Mouse (Mus musculus) stomach, postnatal 0 days (tissue): ENCODE measurements at regions not wholly inside any gene's neighbourhood (a gene's known extent, or its start where the extent isn't known, plus 50 kb on each side); places are given as distances from the start of the nearest gene placed in this dataset.

ENCODE experiments used
- ATAC-seq: fragments of 200-750 bp; cut with Nextera tagmentation; 2 replicates; pipeline ENCODE4 v1.8.0; 2017; ENCODE audit not compliant: low FRiP score, low TSS enrichment
- DNase-seq: peaks from one replicate; pipeline ENCODE4 v3.0.0-alpha.2; 2016; ENCODE audit warnings: low spot score
- H3K27ac ChIP-seq: fragments of 300-500 bp; sonication (generic); replicated peaks from 2 replicates; pipeline ENCODE4 v1.5.1; 2014; ENCODE audit warnings: mild to moderate bottlenecking, control low read depth
- H3K27me3 ChIP-seq: fragments of 300-500 bp; sonication (generic); 2 replicates; pipeline ENCODE4 v1.6.1; 2014; ENCODE audit warnings: low read length; ENCODE audit not compliant: control insufficient read depth, insufficient read depth
- H3K36me3 ChIP-seq: fragments of 300-500 bp; sonication (generic); 2 replicates; pipeline ENCODE4 v1.6.1; 2014; ENCODE audit warnings: low read length, mixed read lengths; ENCODE audit not compliant: control insufficient read depth, insufficient read depth
- H3K4me1 ChIP-seq: fragments of 300-500 bp; sonication (generic); replicated peaks from 2 replicates; pipeline ENCODE4 v1.6.1; 2014; ENCODE audit warnings: antibody characterized with exemption; ENCODE audit not compliant: control insufficient read depth, insufficient read depth
- H3K4me2 ChIP-seq: fragments of 300-500 bp; sonication (generic); replicated peaks from 2 replicates; pipeline ENCODE4 v1.6.1; 2014; ENCODE audit warnings: low read depth, mild to moderate bottlenecking, control low read depth, moderate library complexity
- H3K4me3 ChIP-seq: fragments of 300-500 bp; sonication (generic); 2 replicates; pipeline ENCODE4 v1.5.1; 2014; ENCODE audit warnings: low read depth, low read length, control low read depth
- H3K9ac ChIP-seq: fragments of 300-500 bp; sonication (generic); 2 replicates; pipeline ENCODE4 v1.6.1; 2014; ENCODE audit warnings: mild to moderate bottlenecking, low read length, control low read depth, mixed read lengths
- H3K9me3 ChIP-seq: fragments of 300-500 bp; sonication (generic); 2 replicates; pipeline ENCODE4 v1.6.1; 2016; ENCODE audit warnings: low read length; ENCODE audit not compliant: control insufficient read depth
- CTCF ChIP-seq: IDR thresholded peaks from 2 replicates; pipeline ENCODE4 v1.5.1; 2016; ENCODE audit warnings: antibody characterized with exemption, low read depth, mild to moderate bottlenecking, moderate library complexity
- EP300 ChIP-seq: optimal IDR thresholded peaks from 2 replicates; pipeline ENCODE3; 2016; ENCODE audit warnings: antibody characterized with exemption
- WGBS: fragments of 180-500 bp; shearing (Covaris S2); extraction: QIAGEN DNeasy Blood & Tissue Kit; methylation state at CpG from one replicate; pipeline ENCODE4 v1.1.7; 2014; 5-methylcytosine and 5-hydroxymethylcytosine counted together

- ATAC-seq: no peak
- no peaks in the 10 kb centered on the region for H3K36me3 ChIP-seq
- H3K27me3 ChIP-seq: no peaks in the 10 kb centered on the region
- H3K4me1 ChIP-seq: no peaks in the 10 kb centered on the region
- DNase-seq: no peak
- no peak overlapping the region for H3K4me2 ChIP-seq
- no peak overlapping the region for H3K4me3 ChIP-seq
- H3K9ac ChIP-seq: no peak overlapping the region
- 77% methylated on average over 7 of the region's 7 CpGs for WGBS
- no peak overlapping the region for H3K27ac ChIP-seq
- H3K9me3 ChIP-seq: no peaks in the 10 kb centered on the region
- TF ChIP-seq CTCF (no peak), EP300 (no peak)
Measured at GRCm38 (mm10) chr17:79414006-79414405, 59.1 kb upstream of the Cdc42ep3 start.

DNA sequence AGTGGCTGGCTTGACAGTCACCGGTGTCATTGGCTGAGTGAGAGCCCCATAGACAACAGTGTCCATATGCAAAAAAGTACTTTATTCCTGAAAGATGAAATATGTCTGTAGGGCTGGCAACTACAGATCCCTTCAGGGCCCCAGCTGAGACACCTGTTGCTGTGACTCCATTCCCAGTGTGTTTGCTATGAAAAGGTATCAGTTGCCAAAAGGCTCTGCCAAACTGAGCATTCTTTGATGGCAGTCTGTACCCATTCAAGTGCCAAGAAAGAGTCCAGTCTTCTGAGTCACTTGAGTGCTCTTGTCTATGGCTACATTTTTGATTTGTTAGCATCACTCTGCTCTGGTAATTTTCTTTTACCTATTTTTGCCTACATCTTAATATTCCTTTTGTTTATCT is 63.1 kb upstream of the Cdc42ep3 start:
- H3K9me3 ChIP-seq: no peaks in the 10 kb centered on the region
- TF ChIP-seq CTCF (no peak), EP300 (no peak)
- no peak overlapping the region for H3K4me2 ChIP-seq
- no peaks in the 10 kb centered on the region for H3K36me3 ChIP-seq
- WGBS: 92% methylated on average over 1 of the region's 1 CpGs
- DNase-seq: no peak
- no peak for ATAC-seq
- no peaks in the 10 kb centered on the region for H3K4me1 ChIP-seq
- H3K27me3 ChIP-seq: no peaks in the 10 kb centered on the region
- no peak overlapping the region for H3K4me3 ChIP-seq
- no peak overlapping the region for H3K9ac ChIP-seq
- no peak overlapping the region for H3K27ac ChIP-seq

DNA sequence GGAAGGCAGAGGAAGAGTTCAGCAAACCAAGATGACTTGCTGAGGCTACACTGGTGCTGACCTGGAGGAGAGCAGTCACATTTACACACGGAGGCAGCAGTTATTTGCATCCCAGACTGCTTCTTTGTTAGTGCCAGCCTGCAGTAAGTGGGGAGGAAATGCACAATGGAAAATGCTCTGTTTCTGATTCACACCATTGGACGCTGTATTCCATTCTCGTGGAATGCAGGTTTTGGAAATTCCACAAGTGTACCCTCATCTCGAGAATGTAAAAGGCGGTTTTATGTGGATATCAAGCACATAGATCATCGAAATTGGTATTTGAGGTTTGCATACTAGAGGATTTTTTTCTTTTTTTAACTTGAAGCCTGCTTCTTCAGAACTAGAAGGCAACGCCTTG is 66.7 kb upstream of the Cdc42ep3 start:
- Histone ChIP-seq H3K9me3 (no peaks in the 10 kb centered on the region), H3K27me3 (no peaks in the 10 kb centered on the region), H3K27ac (no peak overlapping the region), H3K4me2 (no peak overlapping the region), H3K36me3 (no peaks in the 10 kb centered on the region), H3K4me3 (no peak overlapping the region), H3K9ac (no peak overlapping the region), H3K4me1 (no peaks in the 10 kb centered on the region)
- 70% methylated on average over 7 of the region's 7 CpGs for WGBS
- DNase-seq (no peak), ATAC-seq (no peak)
- TF ChIP-seq CTCF (no peak), EP300 (no peak)

GRCm38 (mm10) chr17:79439182-79439581 is 84.3 kb upstream of the Cdc42ep3 start:
- Histone ChIP-seq H3K27me3 (no peaks in the 10 kb centered on the region), H3K4me2 (no peak overlapping the region), H3K9ac (no peak overlapping the region), H3K27ac (no peak overlapping the region), H3K9me3 (no peaks in the 10 kb centered on the region), H3K4me1 (no peaks in the 10 kb centered on the region), H3K4me3 (no peak overlapping the region), H3K36me3 (no peaks in the 10 kb centered on the region)
- ATAC-seq: no peak
- TF ChIP-seq CTCF (no peak), EP300 (no peak)
- no peak for DNase-seq

GRCm38 (mm10) chr17:79442507-79443115 is 87.7 kb upstream of the Cdc42ep3 start:
- 66% methylated on average over 3 of the region's 3 CpGs for WGBS
- Histone ChIP-seq H3K4me2 (no peak overlapping the region), H3K36me3 (no peaks in the 10 kb centered on the region), H3K4me1 (no peaks in the 10 kb centered on the region), H3K27me3 (no peaks in the 10 kb centered on the region), H3K9me3 (no peaks in the 10 kb centered on the region), H3K27ac (no peak overlapping the region), H3K4me3 (no peak overlapping the region), H3K9ac (no peak overlapping the region)
- ATAC-seq (no peak), DNase-seq (no peak)
- TF ChIP-seq CTCF (no peak), EP300 (no peak)

DNA sequence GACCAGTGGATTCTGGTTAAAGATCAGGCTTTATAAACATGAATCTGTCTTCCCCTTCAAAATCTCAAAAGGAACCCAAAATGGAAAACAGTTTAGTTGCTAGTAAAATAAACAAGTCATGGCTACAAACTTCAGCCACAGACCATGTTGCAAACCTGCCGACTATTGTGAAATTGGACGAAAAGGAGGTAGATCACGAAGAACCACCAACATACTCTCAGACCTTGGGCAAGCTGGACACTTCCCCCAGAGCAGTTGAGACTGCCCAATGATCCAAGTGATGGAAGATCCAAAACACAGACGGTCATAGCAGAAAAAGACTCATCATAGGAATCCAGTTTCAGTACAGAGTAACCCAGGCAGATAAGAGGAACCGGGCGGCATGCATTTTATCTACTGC is 92.3 kb upstream of the Cdc42ep3 start:
- Histone ChIP-seq H3K4me3 (no peak overlapping the region), H3K4me1 (0 out of 2 replicates have a peak, but pooled peaks cover 3% of the 10 kb centered on the region), H3K27ac (no peak overlapping the region), H3K27me3 (no peaks in the 10 kb centered on the region), H3K9ac (no peak overlapping the region), H3K36me3 (no peaks in the 10 kb centered on the region), H3K4me2 (no peak overlapping the region), H3K9me3 (no peaks in the 10 kb centered on the region)
- no peak for DNase-seq
- no peak for TF ChIP-seq EP300
- no peak for TF ChIP-seq CTCF
- no peak for ATAC-seq
- 73% methylated on average over 6 of the region's 6 CpGs for WGBS
